Mouse (Mus musculus): ENCODE measurements around the gene Zfp459.
"Not testable (repeated sequence)": the region's sequence is repeated elsewhere in the genome, so short reads cannot be mapped to it uniquely, and the experiment has no call there.

Zfp459 gene

GRCm38 (mm10) chr13:67421207-67421857 lies at the start of gene Zfp459:
Zfp459 (minus strand) TSS chr13:67421418.
- peak; percentile 50 to 63 for DNase-seq (ENCODE audit: low spot score in 2 of 2)

GRCm38 (mm10) chr13:67469274-67469673 lies 48.1 kb upstream of the Zfp459 start:
- no peak for DNase-seq (ENCODE audit: low spot score in 2 of 2)

- not testable (repeated sequence) for DNase-seq (ENCODE audit: low spot score in 2 of 2)
Observed at GRCm38 (mm10) chr13:67463506-67464185, 42.4 kb upstream of the Zfp459 start.

DNA sequence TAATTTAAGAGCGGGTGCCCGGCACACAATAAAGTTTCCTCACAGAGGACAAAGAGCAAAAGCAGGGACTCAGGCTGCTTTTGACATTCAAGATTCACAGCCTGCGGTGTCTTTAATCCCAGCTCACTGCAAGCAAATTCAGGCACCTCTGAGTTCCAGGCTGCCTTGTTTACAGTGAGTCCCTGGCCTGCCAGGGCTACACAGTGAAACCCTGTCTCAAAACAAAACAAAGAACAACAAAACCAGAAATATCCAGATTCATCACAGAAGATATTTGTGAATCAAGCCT lies 30.7 kb upstream of the Zfp459 start:
- peak in 1 of 2 experiments; percentile 19 for DNase-seq (ENCODE audit: low spot score in 2 of 2)

DNA sequence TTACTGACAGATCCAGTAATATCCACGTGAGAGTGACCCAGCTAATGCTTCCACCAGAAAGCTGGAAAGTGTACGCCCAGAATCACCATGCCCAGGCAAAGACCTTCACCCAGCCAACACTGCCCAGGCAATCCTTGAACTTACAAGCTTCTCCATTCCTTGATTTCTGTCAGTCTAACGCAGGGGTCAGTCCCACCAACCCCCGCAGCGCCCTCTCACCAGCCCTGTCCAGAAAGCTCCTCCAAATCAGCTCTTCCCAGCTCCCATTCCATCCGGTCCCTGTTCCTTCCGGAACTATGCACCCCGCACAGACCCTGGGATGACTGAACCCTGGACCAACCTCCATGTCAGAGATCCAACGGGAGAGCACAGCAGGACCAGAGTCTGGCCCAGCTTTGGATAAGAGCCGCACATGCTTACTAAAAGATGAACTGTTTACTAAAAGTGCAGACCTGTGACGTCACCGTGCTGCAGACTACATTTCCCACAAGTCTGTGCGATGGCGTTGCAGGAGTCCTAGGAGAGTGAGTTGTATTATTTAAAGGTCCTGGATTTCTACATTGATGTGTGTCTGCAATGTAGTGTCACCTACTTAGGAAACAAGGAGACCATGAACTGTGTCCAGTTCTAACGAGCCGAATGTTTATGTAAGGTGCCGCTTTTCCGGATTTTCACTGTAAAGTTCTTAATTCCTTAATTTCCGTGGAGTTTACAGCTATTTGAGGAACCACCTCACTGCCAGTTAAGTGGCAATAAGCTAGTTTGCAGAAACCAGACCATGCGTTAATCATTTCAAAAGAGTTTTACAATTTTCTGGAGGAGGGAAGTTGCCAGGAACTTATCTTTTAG lies 30.2 kb upstream of the Zfp459 start, which contains the start of gene Zfp874a:
TSS of gene Zfp874a (minus strand) at position 453 of the 849 bp plus-strand sequence.
- DNase-seq (ENCODE audit: low spot score in 2 of 2): peak; percentile 92 to 95

DNA sequence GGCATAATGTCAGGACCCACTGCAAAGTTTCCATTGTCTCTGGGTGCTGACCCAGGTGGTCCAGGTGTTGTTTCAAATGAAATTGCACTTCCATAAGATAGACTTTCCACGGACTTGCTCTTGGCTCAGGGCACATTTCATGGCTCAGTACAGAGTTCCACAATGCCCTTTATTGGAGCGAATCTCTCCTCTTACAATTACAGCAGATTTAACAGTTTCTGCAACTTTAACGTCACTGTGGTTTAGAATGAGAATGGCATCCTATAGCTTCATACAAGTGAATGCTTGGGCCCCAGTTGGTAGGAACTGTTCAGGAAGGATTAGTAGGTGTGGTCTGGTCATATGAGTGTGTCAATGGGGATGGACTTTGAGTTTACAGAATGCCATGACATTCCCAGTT lies 15.9 kb upstream of the Zfp459 start:
- DNase-seq (ENCODE audit: low spot score in 2 of 2): not testable (repeated sequence)

DNA sequence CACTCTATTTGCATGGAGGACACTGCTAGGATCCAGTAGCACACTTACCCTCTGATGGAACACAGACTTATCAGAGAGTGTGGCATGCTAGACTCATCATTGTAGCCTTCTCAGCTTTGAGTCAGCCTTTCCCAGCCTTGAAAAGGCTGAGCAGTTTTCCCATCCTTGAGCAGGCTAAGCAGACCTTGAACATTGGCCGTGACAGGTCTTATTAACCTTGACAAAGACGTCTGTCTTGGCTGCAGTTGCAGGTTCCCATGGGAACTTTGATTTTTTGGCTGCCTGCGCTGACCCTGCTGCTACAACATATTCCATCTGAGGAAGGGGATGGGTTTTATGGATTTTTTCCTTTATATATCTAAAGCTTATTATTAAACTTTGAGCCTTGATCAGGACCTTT lies 6.9 kb upstream of the Zfp459 start:
- DNase-seq (ENCODE audit: low spot score in 2 of 2): no peak

DNA sequence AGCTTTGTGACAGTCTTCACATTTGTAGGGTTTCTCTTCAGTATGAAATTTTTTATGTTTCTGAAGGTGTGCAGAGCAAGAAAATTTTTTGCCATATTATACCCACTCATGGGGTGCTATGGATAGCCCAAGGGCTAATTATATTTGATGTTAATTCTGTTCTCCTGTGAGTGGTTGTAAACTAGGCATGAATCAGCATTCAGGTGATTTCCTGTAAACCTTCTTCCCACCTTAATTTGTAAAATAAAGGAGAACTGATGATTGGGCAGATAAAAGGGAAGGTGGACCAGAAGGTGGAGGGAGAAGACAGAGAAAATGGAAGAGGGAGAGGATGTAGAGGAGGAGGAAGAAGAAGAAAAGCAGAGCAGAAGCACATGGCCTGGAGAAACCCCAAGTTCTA lies 4.5 kb upstream of the Zfp459 start:
- DNase-seq (ENCODE audit: low spot score in 2 of 2): not testable (repeated sequence)

DNA sequence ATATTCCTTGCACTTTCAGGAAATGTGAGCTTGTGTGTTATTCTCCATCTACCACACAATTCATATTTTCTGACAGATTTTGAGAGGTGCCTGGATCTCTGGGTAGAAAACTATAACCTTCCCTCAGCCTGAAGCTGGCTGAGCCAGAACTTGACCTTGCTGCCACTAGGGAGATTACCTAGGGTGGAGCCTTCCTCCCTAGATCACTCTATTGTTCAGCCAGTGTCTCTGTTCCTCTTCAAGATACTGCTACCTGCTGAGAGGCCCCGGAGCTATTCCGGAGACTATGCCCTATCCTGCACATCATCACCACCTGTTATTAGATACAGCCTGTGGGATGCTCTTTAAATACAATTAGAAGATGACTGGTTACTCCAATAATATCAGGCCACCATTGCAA lies 1.3 kb upstream of the Zfp459 start:
- not testable (repeated sequence) for DNase-seq (ENCODE audit: low spot score in 2 of 2)

GRCm38 (mm10) chr13:67420558-67421206 lies 536 bp downstream of the Zfp459 start:
- peak in 1 of 2 experiments; percentile 26 for DNase-seq (ENCODE audit: low spot score in 2 of 2)

GRCm38 (mm10) chr13:67416811-67417210 lies 4.4 kb downstream of the Zfp459 start:
- no peak for DNase-seq (ENCODE audit: low spot score in 2 of 2)

- DNase-seq (ENCODE audit: low spot score in 2 of 2): no peak
Observed at GRCm38 (mm10) chr13:67415759-67416158, 5.5 kb downstream of the Zfp459 start.

DNA sequence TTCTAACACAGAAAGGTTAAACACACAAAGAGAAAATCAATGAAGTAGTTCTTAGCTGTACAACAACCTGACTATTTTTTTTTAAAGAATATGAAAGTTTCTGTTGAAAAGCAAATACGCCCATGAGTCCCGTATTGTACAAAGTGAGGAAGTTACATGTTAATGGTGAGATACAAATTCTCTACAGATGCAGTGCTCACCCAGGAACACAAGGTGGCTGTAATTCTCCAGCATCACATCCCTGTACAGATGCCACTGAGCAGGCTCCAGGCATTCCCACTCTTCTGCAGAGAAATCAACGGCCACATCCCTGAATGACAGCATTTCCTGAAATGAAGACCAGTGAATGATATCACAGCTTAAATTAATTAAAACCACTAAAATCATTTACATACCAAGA lies 7.6 kb downstream of the Zfp459 start:
- DNase-seq (ENCODE audit: low spot score in 2 of 2): not testable (repeated sequence)

DNA sequence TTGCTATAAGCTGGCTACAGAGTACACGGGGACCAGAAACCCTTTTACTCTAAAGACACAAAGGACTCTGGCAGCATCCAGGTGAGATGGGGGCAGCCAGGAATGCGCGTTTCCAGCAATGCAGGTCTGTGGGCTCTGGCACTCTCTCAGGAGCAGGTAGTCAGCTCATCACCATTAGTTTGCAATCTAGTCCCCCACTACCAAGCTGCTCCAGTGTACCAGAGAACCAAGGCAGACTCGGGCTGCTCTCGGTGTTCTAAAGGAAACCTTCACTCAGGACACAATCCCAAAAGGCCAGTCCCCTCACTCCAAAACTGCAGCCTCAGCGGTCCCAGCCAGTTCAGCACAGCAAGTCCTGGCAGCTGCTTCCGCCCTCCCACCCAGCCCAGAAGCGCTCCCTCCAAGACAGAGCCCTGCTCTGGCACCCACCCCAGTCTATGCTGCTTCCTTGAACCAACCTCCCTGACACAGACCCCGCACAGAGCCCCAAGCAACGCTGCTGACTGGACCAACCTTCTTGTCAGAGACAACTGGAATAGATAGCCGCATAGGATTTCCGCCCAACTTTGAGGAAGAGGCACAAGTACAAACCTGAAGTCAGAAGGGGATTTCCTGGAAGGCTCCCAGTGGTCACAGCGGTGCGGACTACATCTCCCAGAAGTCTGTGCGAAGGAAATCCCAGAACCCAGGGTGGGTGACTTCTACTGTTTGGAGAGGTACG lies 21.9 kb downstream of the Zfp459 start, which contains the start of gene Zfp429:
TSS of gene Zfp429 (minus strand) at position 637 of the 721 bp plus-strand sequence.
- DNase-seq (ENCODE audit: low spot score in 2 of 2): peak; percentile 80 to 82

GRCm38 (mm10) chr13:67376255-67376654 lies 45.0 kb downstream of the Zfp459 start:
- DNase-seq (ENCODE audit: low spot score in 2 of 2): not testable (repeated sequence)

- peak; percentile 64 to 67 for DNase-seq (ENCODE audit: low spot score in 2 of 2)
Observed at GRCm38 (mm10) chr13:67375050-67375911, 45.9 kb downstream of the Zfp459 start, which contains the start of the genes Gm28041 and Zfp456. Gm28041 (minus strand) TSS chr13:67375733. Zfp456 (minus strand) TSS chr13:67375810.

DNA sequence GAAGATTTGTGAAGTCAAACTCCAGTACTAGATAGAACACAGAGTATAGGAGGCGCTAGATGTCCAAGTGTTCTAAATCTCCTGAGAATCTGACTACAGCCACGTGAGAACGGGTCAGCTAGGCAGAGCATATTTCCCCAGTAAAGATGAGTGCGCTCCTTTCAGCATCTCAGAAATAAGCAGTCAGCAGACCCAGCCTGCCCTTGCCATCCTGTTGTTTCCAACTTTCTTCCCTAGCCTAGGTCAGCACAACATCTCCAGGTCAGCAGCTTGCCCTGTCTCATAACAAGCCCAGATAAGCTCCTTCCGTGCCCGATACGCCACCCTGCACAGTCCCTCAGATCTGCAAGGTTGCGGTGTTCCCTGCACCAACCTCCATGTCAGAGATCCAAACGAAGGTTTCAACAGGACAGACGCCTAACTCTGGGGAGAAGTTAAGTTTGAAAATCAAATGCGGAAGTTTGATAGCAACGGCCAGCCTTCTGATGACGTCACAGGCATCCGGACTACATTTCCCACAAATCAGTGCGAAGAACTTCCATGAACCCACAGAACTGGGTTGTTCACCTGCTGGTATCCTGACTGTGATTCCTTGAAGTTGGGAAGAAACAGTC lies 61.0 kb downstream of the Zfp459 start, which contains the start of the genes Gm28044 and Zfp953:
TSS of gene Gm28044 (minus strand) at position 406 of the 614 bp plus-strand sequence.
TSS of gene Zfp953 (minus strand) at position 475 of the 614 bp plus-strand sequence.
- DNase-seq (ENCODE audit: low spot score in 2 of 2): peak; percentile 90 to 93

All from right cerebral cortex, postnatal 10 days (tissue).